Mouse (Mus musculus) regulatory T cell (primary cell): ENCODE data around the gene Elovl5.

Experiments used
- in situ Hi-C: fragments of 300-600 bp; cut with MboI, MseI; formaldehyde crosslinking; loops from one replicate; pipeline ENCODE4 v1.15.1; 2025; ENCODE audit warnings: high pct_unique_total_duplicates

Elovl5 gene

DNA sequence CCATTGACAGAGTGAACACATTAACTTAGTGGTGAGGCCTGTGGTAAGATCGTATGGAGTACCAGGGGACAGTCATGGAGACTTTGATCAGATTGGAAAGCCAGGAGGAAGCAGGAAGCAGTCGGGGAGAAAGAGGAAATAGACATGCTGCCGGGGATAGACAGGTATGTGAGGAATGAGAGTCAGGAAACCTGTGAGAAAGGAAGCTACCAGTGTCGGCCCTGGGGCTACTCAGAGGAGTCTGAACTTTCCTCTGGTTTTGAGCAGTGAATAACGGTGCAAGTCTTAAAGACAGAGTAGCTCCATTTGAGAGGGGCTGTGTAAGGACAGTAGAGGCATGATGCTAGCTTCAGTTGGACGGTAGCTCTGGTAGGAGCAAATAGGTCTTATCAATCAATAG lies 10.3 kb downstream of the Elovl5 start:
- in situ Hi-C loops = loop anchor here (5.0 kb wide), 1 partner anchor 35 kb away; no protein-coding TSS in a partner anchor

GRCm38 (mm10) chr9:77928769-77929168 lies 11.6 kb downstream of the Elovl5 start:
- in situ Hi-C loops = loop anchor here (5.0 kb wide), 1 partner anchor 34 kb away; no protein-coding TSS in a partner anchor

- in situ Hi-C loops = loop anchor here (5.0 kb wide), 1 partner anchor 33 kb away; no protein-coding TSS in a partner anchor
These were observed 12.1 kb downstream of the Elovl5 start for GRCm38 (mm10) chr9:77929296-77929695.

DNA sequence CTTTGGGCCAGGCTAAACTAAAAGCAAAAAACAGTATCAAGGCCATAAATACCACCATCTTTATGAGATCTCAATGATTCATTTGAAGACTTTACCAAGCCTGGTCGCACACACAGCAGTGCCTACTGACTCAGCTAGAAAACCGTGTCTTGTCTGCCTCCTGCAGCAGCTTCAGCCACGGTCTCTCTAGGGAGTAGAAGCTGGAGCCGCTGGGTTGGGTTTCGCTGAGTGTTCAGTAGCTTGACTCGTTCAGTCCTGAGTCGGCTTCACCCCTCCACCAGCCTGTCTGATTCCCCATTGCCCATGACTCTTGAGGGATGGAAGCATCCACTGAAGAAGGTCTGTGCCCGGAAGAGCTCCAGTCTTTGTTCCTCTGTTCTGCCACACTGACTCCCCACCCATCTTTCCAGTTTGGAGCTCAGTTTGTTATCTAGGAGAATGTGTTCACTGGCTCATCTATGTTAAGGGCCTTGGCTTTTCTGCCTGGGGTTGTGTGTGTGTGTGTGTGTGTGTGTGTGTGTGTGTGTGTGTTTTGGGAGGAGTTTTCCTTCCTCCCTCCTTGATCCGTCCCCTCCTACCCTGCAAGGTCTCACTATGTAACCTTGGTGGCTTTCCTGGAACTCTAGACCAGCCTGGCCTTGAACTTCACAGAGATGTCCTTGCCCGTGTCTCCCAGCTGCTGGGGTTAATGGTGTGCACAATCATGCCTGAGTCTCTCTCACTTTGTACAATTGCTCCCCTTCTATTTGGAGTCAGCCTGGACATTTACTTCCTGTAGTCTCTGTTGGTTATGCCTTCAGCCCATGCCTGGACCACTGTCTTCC lies 13.1 kb downstream of the Elovl5 start:
- in situ Hi-C loops = no loop called here

GRCm38 (mm10) chr9:77930860-77931184 lies 13.7 kb downstream of the Elovl5 start:
- in situ Hi-C loops = no loop called here

DNA sequence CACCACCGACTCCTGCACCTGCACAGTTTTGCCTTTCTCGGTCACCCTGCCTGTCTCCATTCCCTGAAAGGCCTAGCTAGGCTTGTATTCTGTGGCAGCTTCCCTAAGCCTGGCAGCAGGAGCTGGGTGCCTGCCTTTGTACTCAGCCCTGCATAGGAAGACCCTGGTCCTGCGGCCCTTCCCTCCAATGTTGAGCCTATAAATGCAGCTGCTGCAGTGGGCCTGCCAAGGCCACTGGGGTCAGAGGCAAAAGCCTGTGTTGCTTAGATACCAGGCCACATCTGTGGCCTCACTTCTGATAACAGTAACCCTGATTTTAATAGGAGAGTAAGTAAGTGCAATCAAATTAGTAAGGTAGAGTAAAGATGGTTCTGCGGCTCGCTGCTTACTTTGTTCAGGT lies 14.6 kb downstream of the Elovl5 start:
- in situ Hi-C loops = no loop called here

- in situ Hi-C loops = no loop called here
These were observed 18.9 kb downstream of the Elovl5 start for GRCm38 (mm10) chr9:77935818-77936611.

DNA sequence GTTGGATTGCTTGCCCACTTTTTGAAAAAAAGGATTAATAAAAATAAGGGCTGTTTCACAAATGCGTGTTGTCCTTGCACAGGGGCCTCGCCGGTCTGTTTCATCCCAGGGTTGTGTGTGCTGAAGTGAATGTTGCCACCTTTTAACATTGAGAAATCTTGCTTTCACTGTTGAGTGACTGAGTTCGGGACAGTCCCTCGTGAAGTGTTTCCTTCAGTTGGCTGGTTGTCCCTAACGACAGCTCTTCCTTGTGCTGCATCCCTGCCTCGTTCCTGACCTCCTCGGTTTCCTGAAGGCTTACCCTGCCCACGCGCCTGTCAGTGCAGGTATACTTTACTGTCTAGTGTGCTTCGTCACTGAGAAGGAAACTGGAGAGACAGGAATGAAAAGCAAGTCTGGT lies 20.7 kb downstream of the Elovl5 start:
- in situ Hi-C loops = no loop called here

DNA sequence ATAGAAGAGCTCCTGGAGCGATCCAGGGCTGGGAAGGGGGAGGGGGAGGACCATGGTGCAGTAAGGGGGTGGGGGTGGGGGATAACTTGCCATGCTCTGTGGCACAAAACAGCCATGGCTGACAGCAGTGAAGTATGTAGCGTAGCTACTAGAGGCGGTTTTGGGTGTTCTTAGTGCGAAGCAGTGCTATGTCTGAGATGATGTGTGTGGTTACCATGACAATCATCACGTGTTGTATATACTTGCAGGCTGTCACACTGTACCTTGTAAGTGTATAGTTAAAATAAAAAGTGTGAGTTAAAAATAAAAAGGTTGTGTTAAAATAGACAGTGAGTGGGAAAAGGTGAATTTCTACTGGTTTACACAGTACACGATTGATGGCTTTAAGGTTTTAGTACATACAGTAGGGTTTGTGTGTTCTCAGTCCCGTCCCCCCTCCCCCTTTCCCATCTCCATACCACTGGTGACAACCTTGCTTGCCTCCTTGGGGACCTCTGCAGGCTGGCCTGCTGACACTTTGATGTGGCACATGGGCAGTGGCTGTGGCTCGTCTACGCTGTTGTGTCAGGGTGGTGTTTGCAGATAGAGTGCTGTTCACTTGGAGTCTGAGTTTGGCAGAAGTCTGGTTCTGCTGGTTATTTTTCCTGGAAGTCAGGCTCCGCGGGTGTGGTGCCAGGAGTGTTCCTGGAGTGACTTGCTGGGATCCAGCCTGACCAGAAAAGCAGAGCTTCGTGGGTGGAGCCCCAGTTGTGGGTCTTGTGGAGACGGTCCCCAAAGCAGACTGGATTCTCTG lies 21.8 kb downstream of the Elovl5 start:
- in situ Hi-C loops = no loop called here

- in situ Hi-C loops = no loop called here
These were observed 22.4 kb downstream of the Elovl5 start for GRCm38 (mm10) chr9:77939554-77939920.

DNA sequence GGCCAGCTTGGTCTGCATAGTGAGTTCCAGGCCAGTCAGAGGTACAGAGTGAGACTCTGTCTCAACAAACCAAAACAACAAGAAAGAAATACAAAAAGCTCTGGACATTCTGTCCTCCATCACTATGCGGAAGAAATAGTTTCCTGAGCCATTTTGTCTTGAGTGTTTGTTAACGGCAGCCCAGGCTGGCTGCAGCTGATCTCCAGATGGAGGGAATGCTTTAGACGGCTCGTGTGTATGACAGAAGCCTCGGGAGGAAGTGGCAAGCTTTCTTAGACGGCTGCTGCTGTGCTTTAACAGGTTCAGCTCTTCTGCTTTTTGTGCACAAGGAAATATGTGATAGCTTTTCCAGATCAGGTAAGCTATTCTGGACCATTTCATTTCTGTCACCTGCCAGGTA lies 23.9 kb downstream of the Elovl5 start:
- in situ Hi-C loops = no loop called here

DNA sequence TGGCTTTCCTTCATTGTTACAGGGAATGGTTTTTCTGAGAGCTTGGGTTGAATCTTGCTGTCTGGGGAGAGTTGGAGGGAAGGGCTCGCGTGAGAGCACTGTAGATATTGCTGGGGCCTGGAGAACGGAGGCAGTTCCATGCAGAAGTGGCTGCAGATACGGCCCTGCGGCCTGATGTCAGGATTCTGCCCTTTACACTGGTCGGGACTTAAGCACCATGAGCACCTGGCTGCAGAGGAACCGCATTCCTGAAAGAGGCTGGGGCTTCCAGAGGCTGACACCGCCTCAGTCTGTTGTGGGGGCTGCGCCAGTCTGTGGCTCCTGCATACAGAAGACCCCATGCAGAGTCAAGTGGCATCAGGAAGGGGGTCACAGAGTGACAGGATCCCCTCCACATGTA lies 24.7 kb downstream of the Elovl5 start:
- in situ Hi-C loops = no loop called here

GRCm38 (mm10) chr9:77942411-77942810 lies 25.2 kb downstream of the Elovl5 start:
- in situ Hi-C loops = no loop called here

DNA sequence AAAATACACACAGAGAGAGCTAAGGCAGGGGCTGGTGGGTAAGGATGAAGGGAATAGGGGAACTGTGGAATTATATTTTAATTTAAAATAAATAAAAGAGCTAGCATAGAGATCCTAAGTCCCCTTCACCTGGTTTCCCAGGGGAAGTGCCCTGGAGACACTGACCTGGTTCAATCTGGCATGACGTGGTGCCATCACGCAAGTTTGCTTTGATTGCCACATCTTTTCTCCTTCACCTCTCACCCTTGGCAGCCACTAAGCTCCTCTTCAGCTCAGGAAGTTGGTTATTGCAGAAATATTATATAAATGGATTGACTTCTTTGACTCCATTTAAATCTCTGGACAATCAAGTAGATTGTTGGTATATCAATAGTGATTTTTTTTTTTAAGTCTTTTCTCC lies 26.2 kb downstream of the Elovl5 start:
- in situ Hi-C loops = no loop called here

DNA sequence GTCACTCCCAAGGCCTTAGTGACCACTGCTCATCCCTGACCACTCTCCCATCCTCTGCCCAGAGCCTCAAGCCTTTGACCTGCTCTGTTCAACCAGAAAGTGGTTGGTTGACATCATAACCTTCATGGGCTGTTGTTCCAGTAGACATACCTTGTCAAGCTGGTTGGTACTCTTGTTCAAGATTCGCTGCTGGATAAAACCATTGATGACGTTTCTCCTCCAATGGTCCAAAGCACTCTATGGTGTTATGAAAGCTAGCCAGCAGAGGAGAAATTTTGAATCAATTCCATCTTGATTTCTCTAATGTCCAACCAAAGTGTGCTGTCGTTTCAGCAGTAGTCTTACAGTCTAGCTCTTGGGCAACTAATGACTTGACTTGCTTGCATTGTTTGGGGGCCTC lies 27.0 kb downstream of the Elovl5 start:
- in situ Hi-C loops = no loop called here

GRCm38 (mm10) chr9:77945792-77946666 lies 28.9 kb downstream of the Elovl5 start:
- in situ Hi-C loops = no loop called here

GRCm38 (mm10) chr9:77948214-77948613 lies 31.1 kb downstream of the Elovl5 start:
- in situ Hi-C loops = no loop called here

DNA sequence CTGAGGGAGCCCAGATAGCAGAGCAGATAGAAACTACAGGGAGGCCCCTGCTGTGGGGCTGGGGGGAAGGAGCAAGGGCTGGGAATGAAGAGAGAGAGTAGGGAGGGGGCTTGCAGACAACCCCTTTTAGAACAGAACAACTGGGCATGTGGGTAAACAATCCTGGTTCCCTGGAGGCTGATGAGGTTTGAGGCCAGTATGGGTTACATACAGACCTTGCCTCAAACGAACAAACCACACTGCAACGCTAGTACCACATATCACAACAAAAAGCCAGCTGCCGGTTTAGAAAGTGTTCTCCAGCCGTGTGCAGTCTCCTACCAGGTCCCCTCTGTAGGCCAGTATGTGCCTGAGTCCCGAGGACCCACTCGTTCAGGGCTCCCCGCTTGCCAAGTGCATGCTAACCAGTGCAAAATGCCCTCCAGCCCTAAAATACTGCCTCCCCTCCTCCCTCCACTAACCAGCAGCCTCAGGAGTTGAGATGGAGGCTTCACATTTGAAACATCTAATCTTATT lies 32.6 kb downstream of the Elovl5 start:
- in situ Hi-C loops = no loop called here

GRCm38 (mm10) chr9:77950841-77951475 lies 33.8 kb downstream of the Elovl5 start:
- in situ Hi-C loops = no loop called here

- in situ Hi-C loops = no loop called here
These were observed 34.8 kb downstream of the Elovl5 start for GRCm38 (mm10) chr9:77951971-77952370.
